Comparison of ENCODE assay signal across 8 mouse cellular contexts in genomic region chr2:39004880-39005435, GRCm38 (mm10). TPM values are rescaled to one million over a fixed set of nuclear protein-coding genes. Genes with fewer than 3 reads are reported as not detected.
DNase-seq lines count a peak whose midpoint lies in the region; ATAC-seq and TF ChIP-seq lines count a peak whose summit lies in the region.

Gene Arpc5l, plus strand, starts transcription at chr2:39005348.

- no peaks in the 10 kb centered on the region for H3K27me3 ChIP-seq in embryonic facial prominence, embryonic 14.5 days (replicated peaks; ENCODE audit: control insufficient read depth, insufficient read depth, low read length)
- no peaks in the 10 kb centered on the region for H3K27me3 ChIP-seq in limb, embryonic 14.5 days (ENCODE audit: control insufficient read depth, insufficient read depth, low read length)
- H3K27me3 ChIP-seq in midbrain, postnatal 0 days (ENCODE audit: insufficient read depth, low read length): no peaks in the 10 kb centered on the region

- peak within 1 kb of the TSS; percentile 88 for H3K27ac ChIP-seq in embryonic facial prominence, embryonic 14.5 days (replicated peaks; ENCODE audit: low read depth, low read length)
- H3K27ac ChIP-seq in limb, embryonic 14.5 days (replicated peaks; ENCODE audit: low read depth, low read length): peak within 1 kb of the TSS; percentile 77
- peak within 1 kb of the TSS; percentile 87 for H3K27ac ChIP-seq in midbrain, postnatal 0 days (ENCODE audit: low read depth, low read length)

- peak; percentile 78; the same call in 1 of the 2 replicates for TF ChIP-seq POLR2A in limb, embryonic 14.5 days (IDR thresholded peaks at IDR 0.05; ENCODE audit: borderline replicate concordance, extremely low read depth, insufficient read depth, insufficient read length)

- ATAC-seq in embryonic facial prominence, embryonic 14.5 days (ENCODE audit: low read depth): peak; percentile 90
- ATAC-seq in limb, embryonic 14.5 days (ENCODE audit: low FRiP score, low read depth): peak; percentile 90
- ATAC-seq in midbrain, postnatal 0 days (ENCODE audit: low FRiP score): peak; percentile 87

- H3K4me2 ChIP-seq in embryonic facial prominence, embryonic 14.5 days (ENCODE audit: low read depth, low read length): peak within 1 kb of the TSS; percentile 92
- peak within 1 kb of the TSS; percentile 65 for H3K4me2 ChIP-seq in limb, embryonic 14.5 days (replicated peaks; ENCODE audit: low read depth, low read length, severe bottlenecking)
- H3K4me2 ChIP-seq in midbrain, postnatal 0 days (ENCODE audit: low read depth, low read length, poor library complexity, severe bottlenecking): peak within 1 kb of the TSS; percentile 69

- peak within 1 kb of the TSS; percentile 72 for H3K4me3 ChIP-seq in embryonic facial prominence, embryonic 14.5 days (ENCODE audit: low read depth, low read length)
- peak within 1 kb of the TSS; percentile 76 for H3K4me3 ChIP-seq in limb, embryonic 14.5 days (replicated peaks; ENCODE audit: low read length)
- H3K4me3 ChIP-seq in midbrain, postnatal 0 days (ENCODE audit: low read depth, low read length): peak within 1 kb of the TSS; percentile 56

- H3K9me3 ChIP-seq in embryonic facial prominence, embryonic 14.5 days (ENCODE audit: control insufficient read depth, low read length): no peaks in the 10 kb centered on the region
- H3K9me3 ChIP-seq in limb, embryonic 14.5 days (ENCODE audit: control insufficient read depth, low read length): no peaks in the 10 kb centered on the region
- no peaks in the 10 kb centered on the region for H3K9me3 ChIP-seq in midbrain, postnatal 0 days (ENCODE audit: low read length)

- peak; percentile 95 for DNase-seq in 3T3-L1 (ENCODE audit: low read depth, low spot score)
- peak; percentile 78 to 83 for DNase-seq in adrenal gland, postnatal 4 days (ENCODE audit: low spot score in 2 of 2)
- peak; percentile 97 for DNase-seq in embryonic facial prominence, embryonic 14.5 days (ENCODE audit: low spot score)
- DNase-seq in heart, adult 8-10 months (ENCODE audit: low spot score): peak; percentile 91
- DNase-seq in kidney, adult 9 months: peak; percentile 93
- peak; percentile 96 for DNase-seq in limb, embryonic 14.5 days (ENCODE audit: low spot score)
- DNase-seq in midbrain, postnatal 0 days (ENCODE audit: low spot score): peak; percentile 96
- DNase-seq in spleen, postnatal 14 days (ENCODE audit: low spot score in 2 of 2): peak; percentile 83 to 89

- H3K4me1 ChIP-seq in embryonic facial prominence, embryonic 14.5 days (ENCODE audit: control insufficient read depth, insufficient read depth, low read length): peaks cover 31% of the 10 kb centered on the region
- peaks cover 34% of the 10 kb centered on the region for H3K4me1 ChIP-seq in limb, embryonic 14.5 days (ENCODE audit: control insufficient read depth, insufficient read depth, low read length)
- peaks cover 15% of the 10 kb centered on the region for H3K4me1 ChIP-seq in midbrain, postnatal 0 days (ENCODE audit: insufficient read depth, low read length)

- peak within 1 kb of the TSS; percentile 90 for H3K9ac ChIP-seq in embryonic facial prominence, embryonic 14.5 days (ENCODE audit: low read depth, low read length)
- H3K9ac ChIP-seq in limb, embryonic 14.5 days (ENCODE audit: low read depth, low read length, severe bottlenecking): peak within 1 kb of the TSS; percentile 83
- peak within 1 kb of the TSS; percentile 59 for H3K9ac ChIP-seq in midbrain, postnatal 0 days (replicated peaks; ENCODE audit: low read length, poor library complexity, severe bottlenecking)

- no peak for TF ChIP-seq CTCF in midbrain, postnatal 0 days (IDR thresholded peaks at IDR 0.05)

- 3% methylated on average over 44 of the region's 58 CpGs for WGBS in embryonic facial prominence, embryonic 14.5 days
- 2% methylated on average over 43 of the region's 58 CpGs for WGBS in limb, embryonic 14.5 days
- under 1% methylated on average over 58 of the region's 58 CpGs for WGBS in midbrain, postnatal 0 days

- peaks cover 42% of the 10 kb centered on the region for H3K36me3 ChIP-seq in embryonic facial prominence, embryonic 14.5 days (ENCODE audit: control insufficient read depth, insufficient read depth, low read length)
- H3K36me3 ChIP-seq in limb, embryonic 14.5 days (ENCODE audit: control insufficient read depth, insufficient read depth, low read length): peaks cover 41% of the 10 kb centered on the region
- H3K36me3 ChIP-seq in midbrain, postnatal 0 days (ENCODE audit: insufficient read depth, low read length): peaks cover 21% of the 10 kb centered on the region

RNA-seq across cellular contexts. Expression of gene Arpc5l, which starts in this region (rescaled TPM):
- 10 to 100 TPM; 67.1 to 68.3 TPM for total RNA-seq in adrenal gland, postnatal 4 days (2021)
- 113 and 120 TPM in 2 replicates for polyA plus RNA-seq in embryonic facial prominence, embryonic 14.5 days (2014; fragmentation: Nextera tagmentation; extraction: Ambion mirVana)
- 100 to 1,000 TPM in 3 of 4 experiments, 10 to 100 TPM in 1; 90.3 to 125 (median 106) TPM for total RNA-seq in heart, adult 8-10 months (2022)
- 49.8 and 61.7 TPM in 2 replicates for polyA plus RNA-seq in limb, embryonic 14.5 days (2012; rRNA removed)
- 116 and 122 TPM in 2 replicates for polyA plus RNA-seq in limb, embryonic 14.5 days (2014; fragmentation: Nextera tagmentation; extraction: Ambion mirVana)
- 62.6 and 63.2 TPM in 2 replicates for total RNA-seq in midbrain, postnatal 0 days (2014; rRNA removed)
- 162 and 177 TPM in 2 replicates for polyA plus RNA-seq in midbrain, postnatal 0 days (2015; fragmentation: Nextera tagmentation; extraction: Ambion mirVana)

Comparison
In these comparisons a context has a peak if more than half of its experiments do, and no peak if none do; other contexts are left out.
1. Peak in every context shown above with its lines: DNase-seq, ATAC-seq, H3K4me3 ChIP-seq and H3K27ac ChIP-seq.